Mouse (Mus musculus) C2C12 (cell line): ENCODE data around the gene Cog6. TPM values are rescaled to one million over a fixed set of nuclear protein-coding genes. Genes with fewer than 3 reads are reported as not detected.

Source experiments
- H3K27me3 ChIP-seq: one replicate; pipeline ENCODE4 v1.6.1; 2011; ENCODE audit not compliant: control insufficient read depth, insufficient read depth, insufficient read length
- H3K36me3 ChIP-seq: one replicate; pipeline ENCODE4 v1.6.1; 2011; ENCODE audit not compliant: control insufficient read depth, insufficient read depth
- H3K4me3 ChIP-seq: one replicate; pipeline ENCODE4 v1.5.1; 2011; ENCODE audit warnings: mild to moderate bottlenecking, control low read depth; ENCODE audit not compliant: poor library complexity, insufficient read depth, severe bottlenecking
- H3K79me2 ChIP-seq: one replicate; pipeline ENCODE4 v1.6.1; 2011; ENCODE audit not compliant: control insufficient read depth, insufficient read depth
- H3K79me3 ChIP-seq: one replicate; pipeline ENCODE4 v1.6.1; 2011; ENCODE audit warnings: low read depth, control low read depth
- H3ac ChIP-seq: one replicate; pipeline ENCODE3; 2011; ENCODE audit warnings: low read depth; ENCODE audit not compliant: control insufficient read depth, insufficient read length
- CEBPB ChIP-seq: IDR thresholded peaks from one replicate; pipeline ENCODE4 v1.6.1; 2011; ENCODE audit warnings: low read depth, mild to moderate bottlenecking, control low read depth, moderate library complexity
- CTCF ChIP-seq: IDR thresholded peaks from one replicate; pipeline ENCODE4 v1.5.1; 2011; ENCODE audit not compliant: control insufficient read depth, insufficient read depth, insufficient read length
- FOSL1 ChIP-seq: IDR thresholded peaks from one replicate; pipeline ENCODE4 v1.8.0; 2011; ENCODE audit warnings: mild to moderate bottlenecking, low read length; ENCODE audit not compliant: poor library complexity, insufficient read depth, severe bottlenecking
- MAX ChIP-seq: IDR thresholded peaks from one replicate; pipeline ENCODE4 v1.6.1; 2011; ENCODE audit warnings: mild to moderate bottlenecking, control low read depth
- MYOD1 ChIP-seq: IDR thresholded peaks from one replicate; pipeline ENCODE4 v1.6.1; 2011; ENCODE audit warnings: low read depth; ENCODE audit not compliant: control insufficient read depth, insufficient read length
- MYOG ChIP-seq: IDR thresholded peaks from one replicate; pipeline ENCODE4 v1.6.1; 2011; ENCODE audit not compliant: control insufficient read depth, insufficient read length; ENCODE audit errors: extremely low read depth
- USF1 ChIP-seq: IDR thresholded peaks from one replicate; pipeline ENCODE4 v1.6.1; 2011; ENCODE audit warnings: low read depth, mild to moderate bottlenecking, control low read depth, moderate library complexity
- polyA plus RNA-seq: library from polyadenylated mRNA; unstranded; fragments of >200 nt; fragmentation: generic; extraction: Trizol; gene quantifications from one replicate; pipeline ENCODE4 v1.2.1, GENCODE M21; 2012; ENCODE audit warnings: missing spikeins

Gene Cog6
- polyA plus RNA-seq, 1 experiment, result 10.0 TPM

GRCm38 (mm10) chr3:53056430-53056829 is 39.4 kb upstream of the Cog6 start:
- H3ac ChIP-seq, result no peak overlapping the region
- TF ChIP-seq MYOD1 (no peak), CTCF (no peak), FOSL1 (no peak), MAX (no peak), USF1 (no peak), CEBPB (no peak), MYOG (no peak)
- H3K27me3 ChIP-seq, result no peaks in the 10 kb centered on the region
- H3K4me3 ChIP-seq, result no peak overlapping the region
- H3K79me3 ChIP-seq, result peaks cover 29% of the 10 kb centered on the region
- H3K79me2 ChIP-seq, result peaks cover 68% of the 10 kb centered on the region
- no peaks in the 10 kb centered on the region for H3K36me3 ChIP-seq

DNA sequence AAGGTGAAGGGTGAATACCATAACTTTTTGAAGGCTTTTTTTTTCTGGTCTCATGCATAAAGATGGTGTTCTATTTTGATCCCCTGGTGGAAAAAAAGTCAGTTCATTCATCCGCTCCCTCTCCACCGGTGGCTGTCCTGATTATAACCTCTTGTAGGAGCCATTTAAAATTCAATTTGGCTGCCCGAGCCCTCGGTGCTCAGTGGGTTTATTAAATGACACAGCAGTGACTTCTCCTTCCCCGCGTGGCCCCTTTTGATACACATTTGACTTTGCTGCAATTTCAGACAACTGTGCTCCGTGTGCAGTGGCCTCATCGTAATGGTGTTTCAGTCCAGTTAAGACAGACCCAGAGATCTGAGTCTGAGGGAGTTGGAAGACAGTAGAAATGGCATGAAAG is 35.3 kb upstream of the Cog6 start:
- TF ChIP-seq USF1 (no peak), MAX (no peak), MYOG (no peak), CEBPB (no peak), MYOD1 (no peak), CTCF (no peak), FOSL1 (no peak)
- Histone ChIP-seq H3K27me3 (no peaks in the 10 kb centered on the region), H3K79me3 (peaks cover 31% of the 10 kb centered on the region), H3ac (no peak overlapping the region), H3K79me2 (peaks cover 78% of the 10 kb centered on the region), H3K4me3 (no peak overlapping the region), H3K36me3 (peaks cover 12% of the 10 kb centered on the region)

DNA sequence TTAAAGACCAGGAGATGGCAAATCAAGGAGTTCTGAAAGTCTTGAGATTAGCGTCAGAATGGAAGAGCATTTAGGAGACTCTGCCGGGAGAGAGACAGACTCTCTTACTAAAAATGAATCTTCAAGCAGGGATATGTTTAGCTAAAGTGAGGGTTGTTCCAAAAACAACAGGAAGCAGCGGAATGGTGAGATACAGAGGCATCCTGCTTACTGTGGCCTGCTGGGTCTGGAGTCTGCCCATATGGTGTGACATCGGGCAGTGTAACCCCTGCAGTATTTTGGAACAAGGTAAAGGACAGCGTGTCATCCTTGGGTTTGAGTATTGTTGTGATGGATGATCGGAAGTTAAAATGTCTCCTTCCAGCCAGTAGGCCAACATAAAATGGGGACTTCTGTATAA is 29.3 kb upstream of the Cog6 start:
- TF ChIP-seq USF1, result no peak
- TF ChIP-seq CTCF, result no peak
- TF ChIP-seq MYOD1, result no peak
- no peak for TF ChIP-seq MYOG
- TF ChIP-seq CEBPB, result no peak
- no peak for TF ChIP-seq MAX
- no peak for TF ChIP-seq FOSL1
- Histone ChIP-seq H3K79me2 (peaks cover 87% of the 10 kb centered on the region), H3K79me3 (peaks cover 39% of the 10 kb centered on the region)

DNA sequence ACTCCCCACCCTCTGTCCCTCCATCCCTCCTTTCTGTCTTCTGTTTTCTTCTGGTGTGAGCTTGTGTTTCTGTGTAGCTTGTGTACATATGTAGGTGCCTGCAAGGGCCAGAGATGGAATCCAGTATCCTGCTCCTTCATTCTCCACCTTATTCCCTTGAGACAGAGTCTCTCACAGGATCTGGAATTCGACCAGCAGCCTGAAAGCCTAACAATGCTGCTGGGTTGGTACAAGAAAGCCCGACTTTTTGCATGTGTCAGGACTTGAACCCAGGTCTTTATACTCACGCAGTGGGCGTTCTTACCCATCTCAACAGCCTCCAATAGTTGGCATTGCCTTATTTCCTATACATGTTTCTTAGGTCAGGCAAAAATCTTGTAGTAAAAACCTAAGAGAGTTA is 28.7 kb upstream of the Cog6 start:
- Histone ChIP-seq H3K4me3 (no peak overlapping the region), H3K27me3 (no peaks in the 10 kb centered on the region), H3K79me3 (peaks cover 33% of the 10 kb centered on the region), H3K36me3 (peaks cover 29% of the 10 kb centered on the region), H3ac (no peak overlapping the region), H3K79me2 (peaks cover 82% of the 10 kb centered on the region)
- TF ChIP-seq USF1, result no peak
- TF ChIP-seq MAX, result no peak
- no peak for TF ChIP-seq FOSL1
- TF ChIP-seq MYOD1, result no peak

More for the DNA sequence above, 29.3 kb upstream of the Cog6 start:
- Histone ChIP-seq H3K27me3 (no peaks in the 10 kb centered on the region), H3K36me3 (peaks cover 29% of the 10 kb centered on the region), H3K4me3 (no peak overlapping the region), H3ac (no peak overlapping the region)

DNA sequence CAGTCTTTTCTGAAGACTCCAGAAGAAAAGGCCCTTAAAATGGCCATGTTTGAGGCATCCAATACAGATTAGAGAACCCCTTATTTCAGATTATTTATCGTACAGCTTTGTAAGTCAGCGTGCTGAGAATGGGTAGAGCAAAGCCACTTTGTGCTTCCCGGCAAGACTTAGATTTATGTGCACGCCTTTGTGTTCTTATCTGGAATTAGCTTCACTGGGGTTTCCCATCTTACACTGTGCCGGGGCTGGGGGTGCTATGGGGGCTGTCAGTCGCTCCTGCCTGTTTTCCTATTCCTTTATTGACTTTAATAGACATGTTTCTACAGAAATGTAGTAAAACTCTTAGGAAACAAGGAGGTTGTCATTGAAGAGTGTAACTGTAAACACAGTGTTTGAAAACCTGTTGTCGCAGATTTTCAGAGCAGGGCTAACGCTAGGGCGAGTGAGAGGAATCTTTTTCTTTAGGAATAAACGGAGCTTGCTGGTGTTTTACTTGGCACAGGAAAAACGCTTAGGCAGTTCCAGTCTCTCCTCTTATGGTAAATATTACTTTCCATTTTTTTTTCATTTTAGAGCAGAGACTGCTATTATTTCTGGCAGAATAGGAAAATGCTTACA is 27.8 kb upstream of the Cog6 start:
- Histone ChIP-seq H3K79me3 (peaks cover 33% of the 10 kb centered on the region), H3K4me3 (no peak overlapping the region), H3K27me3 (no peaks in the 10 kb centered on the region), H3K79me2 (peaks cover 73% of the 10 kb centered on the region), H3K36me3 (peaks cover 29% of the 10 kb centered on the region), H3ac (no peak overlapping the region)
- TF ChIP-seq MYOG (no peak), MYOD1 (no peak), FOSL1 (no peak), CEBPB (no peak), MAX (no peak), CTCF (no peak), USF1 (no peak)

- Histone ChIP-seq H3K27me3 (no peaks in the 10 kb centered on the region), H3K4me3 (no peak overlapping the region), H3K36me3 (peaks cover 25% of the 10 kb centered on the region), H3ac (no peak overlapping the region), H3K79me3 (peaks cover 30% of the 10 kb centered on the region), H3K79me2 (peaks cover 68% of the 10 kb centered on the region)
- no peak for TF ChIP-seq MYOD1
- no peak for TF ChIP-seq MAX
- no peak for TF ChIP-seq FOSL1
Measured at GRCm38 (mm10) chr3:53044238-53044637, 27.2 kb upstream of the Cog6 start.
